Mouse (Mus musculus) heart, postnatal 0 days (tissue): Measurements from ENCODE around the gene Tpx2.

Source experiments
- CTCF ChIP-seq: IDR thresholded peaks from 2 replicates; pipeline ENCODE4 v1.5.1; 2016; ENCODE audit warnings: antibody characterized with exemption, control low read depth, low read depth
- EP300 ChIP-seq: IDR thresholded peaks from 2 replicates; pipeline ENCODE4 v1.6.1; 2016; ENCODE audit warnings: antibody characterized with exemption, low read depth

DNA sequence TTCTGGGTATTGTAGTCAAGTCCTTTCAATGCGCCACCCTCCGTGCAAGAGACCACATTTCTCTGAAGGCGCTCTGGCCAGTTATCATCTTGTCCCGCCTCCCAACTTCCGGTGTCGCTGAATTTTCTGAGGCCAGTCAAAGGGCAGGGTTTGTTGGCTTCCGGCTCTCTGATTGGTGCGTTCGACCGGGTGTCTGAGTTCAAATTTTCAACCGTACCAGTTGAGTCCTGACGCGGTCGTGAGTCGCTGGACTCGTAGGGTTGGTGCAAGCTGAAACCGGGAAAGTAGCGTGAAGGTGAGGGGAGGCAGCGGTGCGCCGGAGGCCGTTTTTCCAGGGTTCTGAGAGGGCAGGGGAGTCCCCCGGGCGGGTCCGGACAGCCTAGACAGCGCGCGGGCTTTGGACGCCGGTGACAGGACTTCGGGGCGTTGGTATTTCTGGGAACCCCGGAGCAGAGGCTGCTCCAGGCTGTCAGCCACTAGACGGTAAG, at the start of gene Tpx2:
- no peak for TF ChIP-seq CTCF
- no peak for TF ChIP-seq EP300
